Mouse (Mus musculus): ENCODE data around the gene Zan. TPM values are rescaled to one million over a fixed set of nuclear protein-coding genes. Genes with fewer than 3 reads are reported as not detected.

The Zan gene
- polyA plus RNA-seq, 1 experiment from 2014 or later, result 0.15 TPM

DNA sequence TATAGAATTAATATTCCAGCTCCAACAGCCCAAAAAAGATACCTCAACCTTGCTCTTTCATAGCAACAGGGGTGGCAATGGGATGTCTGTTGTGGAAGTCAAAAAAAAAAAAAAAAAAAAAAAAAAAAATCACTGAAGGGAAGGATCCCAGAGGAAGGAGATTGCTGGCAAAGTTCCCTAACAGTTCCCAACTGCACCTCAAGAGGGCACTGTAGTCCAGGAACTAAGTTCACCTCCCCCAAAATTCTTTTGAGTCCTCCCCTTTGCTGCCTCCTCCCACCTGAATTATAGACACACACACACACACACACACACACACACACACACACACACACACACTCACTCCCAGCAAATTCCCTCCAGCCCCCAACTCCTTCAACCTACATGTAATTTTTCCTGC, 4.3 kb upstream of the Zan start:
- no peak for ATAC-seq
- no peak overlapping the region for H3K9ac ChIP-seq (replicated peaks; ENCODE audit: low read depth, low read length)
- peaks cover 9% of the 10 kb centered on the region for H3K4me1 ChIP-seq (replicated peaks; ENCODE audit: control insufficient read depth, insufficient read depth, low read length)
- H3K36me3 ChIP-seq (ENCODE audit: control insufficient read depth, insufficient read depth), result no peaks in the 10 kb centered on the region
- no peak overlapping the region for H3K27ac ChIP-seq (ENCODE audit: low read length)
- peaks cover 11% of the 10 kb centered on the region for H3K27me3 ChIP-seq (replicated peaks; ENCODE audit: control insufficient read depth, insufficient read depth, low read length)
- no peaks in the 10 kb centered on the region for H3K9me3 ChIP-seq (ENCODE audit: control insufficient read depth, low read length)
- no peak overlapping the region for H3K4me3 ChIP-seq (replicated peaks; ENCODE audit: low read length)
- H3K4me2 ChIP-seq (ENCODE audit: low read length), result no peak overlapping the region

DNA sequence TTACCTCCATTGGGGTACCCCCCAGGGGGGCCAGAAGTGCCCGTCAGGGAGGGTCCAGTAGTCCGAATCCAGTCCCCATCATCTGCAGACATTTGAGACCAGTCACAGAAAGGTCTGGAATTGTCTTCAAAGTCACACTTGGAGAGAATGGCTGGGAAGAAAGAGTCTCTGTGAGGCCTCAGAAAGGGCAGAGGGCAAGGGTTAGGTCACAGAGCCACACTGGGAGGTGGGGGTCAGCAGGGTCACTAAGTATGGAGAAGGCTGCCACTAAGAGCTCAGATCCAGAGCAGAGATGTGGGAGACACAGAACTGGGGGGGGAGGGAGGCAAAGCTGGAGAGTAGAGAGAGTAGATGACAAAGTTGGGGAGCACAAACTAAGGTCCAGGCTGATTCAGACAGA, 2.5 kb downstream of the Zan start:
- no peaks in the 10 kb centered on the region for H3K27me3 ChIP-seq (replicated peaks; ENCODE audit: control insufficient read depth, insufficient read depth, low read length)
- no peaks in the 10 kb centered on the region for H3K4me1 ChIP-seq (replicated peaks; ENCODE audit: control insufficient read depth, insufficient read depth, low read length)
- no peaks in the 10 kb centered on the region for H3K36me3 ChIP-seq (ENCODE audit: control insufficient read depth, insufficient read depth)
- H3K9me3 ChIP-seq (ENCODE audit: control insufficient read depth, low read length), result no peaks in the 10 kb centered on the region
- no peak overlapping the region for H3K9ac ChIP-seq (replicated peaks; ENCODE audit: low read depth, low read length)
- WGBS, result 29% methylated on average over 2 of the region's 2 CpGs
- H3K4me2 ChIP-seq (ENCODE audit: low read length), result no peak overlapping the region
- ATAC-seq, result no peak
- no peak overlapping the region for H3K4me3 ChIP-seq (replicated peaks; ENCODE audit: low read length)
- H3K27ac ChIP-seq (ENCODE audit: low read length), result no peak overlapping the region

DNA sequence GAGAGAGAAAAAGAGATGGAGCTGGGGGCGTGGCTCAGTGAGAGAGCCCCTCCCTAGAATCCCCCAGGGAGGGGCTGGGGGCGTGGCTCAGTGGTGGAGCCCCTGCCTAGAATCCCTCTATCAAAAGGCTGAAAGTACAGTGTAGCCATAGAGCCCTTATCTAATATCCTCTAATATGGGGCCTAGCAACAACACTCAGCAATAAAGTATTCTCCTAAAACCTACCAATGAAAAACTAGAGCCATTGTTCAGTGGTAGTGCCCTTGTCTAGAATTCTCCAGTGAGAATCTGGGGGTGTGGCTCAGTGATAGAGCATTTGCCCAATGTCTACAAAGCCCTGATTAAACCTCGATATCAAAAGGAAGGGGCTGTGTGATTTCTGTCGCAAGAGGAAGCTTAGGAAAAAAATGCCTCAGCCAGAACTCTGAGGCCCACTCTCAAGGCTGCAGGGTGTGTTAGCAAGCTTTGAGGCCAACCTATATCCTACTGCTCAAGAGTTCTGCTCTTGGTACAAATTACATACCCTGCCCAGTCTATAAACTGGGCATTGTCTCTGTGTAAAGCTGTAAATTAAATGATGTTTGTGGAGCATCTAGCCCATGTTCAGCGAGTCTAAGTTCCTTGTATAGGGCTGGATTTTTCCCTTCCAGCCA, 4.5 kb downstream of the Zan start:
- no peak for ATAC-seq

DNA sequence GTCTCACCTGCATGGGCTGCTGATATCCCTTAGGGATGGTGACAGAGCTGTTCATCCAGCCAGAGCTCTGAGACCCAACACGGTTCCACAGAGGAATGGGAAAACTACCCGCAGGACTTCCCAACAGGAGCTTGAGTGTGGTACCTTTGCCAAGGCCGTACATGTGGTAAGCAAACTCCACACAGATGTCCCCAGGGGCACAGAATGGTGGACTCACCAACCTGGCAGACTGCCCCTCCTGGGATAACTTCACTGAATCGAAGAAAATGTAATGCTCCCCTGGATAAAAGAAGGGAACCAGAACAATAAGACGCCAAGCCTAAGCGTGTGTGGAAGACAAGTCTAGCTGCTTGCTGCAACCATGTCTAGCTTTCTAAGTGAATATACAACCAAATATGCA, 9.9 kb downstream of the Zan start:
- H3K9ac ChIP-seq (replicated peaks; ENCODE audit: low read depth, low read length), result no peak overlapping the region
- H3K4me2 ChIP-seq (ENCODE audit: low read length), result no peak overlapping the region
- no peaks in the 10 kb centered on the region for H3K4me1 ChIP-seq (replicated peaks; ENCODE audit: control insufficient read depth, insufficient read depth, low read length)
- H3K9me3 ChIP-seq (ENCODE audit: control insufficient read depth, low read length), result no peaks in the 10 kb centered on the region
- ATAC-seq, result no peak
- H3K4me3 ChIP-seq (replicated peaks; ENCODE audit: low read length), result no peak overlapping the region
- no peak overlapping the region for H3K27ac ChIP-seq (ENCODE audit: low read length)
- H3K36me3 ChIP-seq (ENCODE audit: control insufficient read depth, insufficient read depth), result no peaks in the 10 kb centered on the region
- no peaks in the 10 kb centered on the region for H3K27me3 ChIP-seq (replicated peaks; ENCODE audit: control insufficient read depth, insufficient read depth, low read length)
- WGBS, result 93% methylated on average over 6 of the region's 6 CpGs

More for the DNA sequence above, 4.5 kb downstream of the Zan start:
- no peak overlapping the region for H3K9ac ChIP-seq (replicated peaks; ENCODE audit: low read depth, low read length)
- no peaks in the 10 kb centered on the region for H3K9me3 ChIP-seq (ENCODE audit: control insufficient read depth, low read length)
- no peaks in the 10 kb centered on the region for H3K27me3 ChIP-seq (replicated peaks; ENCODE audit: control insufficient read depth, insufficient read depth, low read length)
- H3K27ac ChIP-seq (ENCODE audit: low read length), result no peak overlapping the region
- no peaks in the 10 kb centered on the region for H3K36me3 ChIP-seq (ENCODE audit: control insufficient read depth, insufficient read depth)
- no peaks in the 10 kb centered on the region for H3K4me1 ChIP-seq (replicated peaks; ENCODE audit: control insufficient read depth, insufficient read depth, low read length)
- 61% methylated on average over 5 of the region's 5 CpGs for WGBS
- H3K4me2 ChIP-seq (ENCODE audit: low read length), result no peak overlapping the region
- H3K4me3 ChIP-seq (replicated peaks; ENCODE audit: low read length), result no peak overlapping the region

DNA sequence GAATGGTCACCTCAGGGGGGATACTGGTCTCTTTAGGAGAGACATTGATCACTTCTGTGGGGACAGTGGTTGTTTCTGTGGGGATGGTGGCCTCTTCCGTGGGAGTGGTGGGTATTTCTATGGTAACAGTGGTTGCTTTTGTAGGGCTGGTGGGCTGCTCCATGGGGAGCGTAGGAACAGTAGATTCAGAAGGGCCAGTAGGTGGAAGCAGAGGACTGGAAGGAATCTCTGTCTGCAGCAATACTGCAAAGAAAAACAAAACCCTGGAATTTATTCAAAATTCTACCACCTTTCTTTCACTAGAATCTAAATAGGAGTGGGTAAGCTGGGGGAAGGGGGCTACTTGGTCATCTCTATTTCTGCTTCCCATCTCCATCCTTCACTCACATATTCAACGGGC, 11.8 kb downstream of the Zan start:
- Histone ChIP-seq H3K27ac (ENCODE audit: low read length) (no peak overlapping the region), H3K36me3 (ENCODE audit: control insufficient read depth, insufficient read depth) (no peaks in the 10 kb centered on the region), H3K27me3 (replicated peaks; ENCODE audit: control insufficient read depth, insufficient read depth, low read length) (no peaks in the 10 kb centered on the region), H3K4me3 (replicated peaks; ENCODE audit: low read length) (no peak overlapping the region), H3K9ac (replicated peaks; ENCODE audit: low read depth, low read length) (no peak overlapping the region), H3K9me3 (ENCODE audit: control insufficient read depth, low read length) (no peaks in the 10 kb centered on the region), H3K4me2 (ENCODE audit: low read length) (no peak overlapping the region), H3K4me1 (replicated peaks; ENCODE audit: control insufficient read depth, insufficient read depth, low read length) (no peaks in the 10 kb centered on the region)
- no peak for ATAC-seq
- 47% methylated on average over 3 of the region's 3 CpGs for WGBS

DNA sequence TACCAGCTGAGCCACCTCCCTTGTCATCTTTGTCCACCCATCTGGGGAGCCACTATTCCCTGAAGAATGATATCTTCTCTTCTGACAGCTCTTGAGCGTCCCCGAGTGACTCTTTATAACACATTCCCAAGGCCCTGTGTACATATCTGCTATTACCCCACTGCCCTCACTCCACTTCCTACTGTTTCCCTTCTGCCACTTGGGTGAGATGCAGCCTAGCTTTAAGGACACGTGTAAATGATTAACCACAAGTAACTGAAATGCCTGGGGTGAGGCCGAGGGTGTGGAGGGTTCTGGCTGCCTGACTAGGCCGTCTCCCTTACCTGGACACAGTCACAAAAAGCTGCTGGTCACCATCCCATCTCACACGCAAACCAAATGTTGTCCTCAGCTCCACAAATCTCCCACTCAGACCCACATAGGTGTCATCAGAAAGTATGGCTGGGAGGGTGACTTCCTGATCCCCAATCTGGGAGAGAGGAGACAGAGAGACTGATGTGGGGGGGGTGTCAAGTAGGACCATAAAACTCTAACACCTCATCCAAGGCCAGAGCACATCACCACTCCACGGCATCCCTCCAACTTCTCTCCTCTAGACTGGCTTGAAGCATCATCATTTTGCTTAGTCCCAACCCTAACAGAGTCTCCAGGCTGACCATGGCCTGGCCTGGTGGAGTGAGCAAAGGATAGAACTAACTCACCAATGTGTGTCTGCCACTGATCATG, 20.8 kb downstream of the Zan start:
- Histone ChIP-seq H3K27ac (ENCODE audit: low read length) (no peak overlapping the region), H3K4me1 (replicated peaks; ENCODE audit: control insufficient read depth, insufficient read depth, low read length) (no peaks in the 10 kb centered on the region), H3K4me3 (replicated peaks; ENCODE audit: low read length) (no peak overlapping the region), H3K4me2 (ENCODE audit: low read length) (no peak overlapping the region), H3K27me3 (replicated peaks; ENCODE audit: control insufficient read depth, insufficient read depth, low read length) (no peaks in the 10 kb centered on the region), H3K9ac (replicated peaks; ENCODE audit: low read depth, low read length) (no peak overlapping the region), H3K36me3 (ENCODE audit: control insufficient read depth, insufficient read depth) (no peaks in the 10 kb centered on the region), H3K9me3 (ENCODE audit: control insufficient read depth, low read length) (no peaks in the 10 kb centered on the region)
- 78% methylated on average over 7 of the region's 7 CpGs for WGBS
- no peak for ATAC-seq

DNA sequence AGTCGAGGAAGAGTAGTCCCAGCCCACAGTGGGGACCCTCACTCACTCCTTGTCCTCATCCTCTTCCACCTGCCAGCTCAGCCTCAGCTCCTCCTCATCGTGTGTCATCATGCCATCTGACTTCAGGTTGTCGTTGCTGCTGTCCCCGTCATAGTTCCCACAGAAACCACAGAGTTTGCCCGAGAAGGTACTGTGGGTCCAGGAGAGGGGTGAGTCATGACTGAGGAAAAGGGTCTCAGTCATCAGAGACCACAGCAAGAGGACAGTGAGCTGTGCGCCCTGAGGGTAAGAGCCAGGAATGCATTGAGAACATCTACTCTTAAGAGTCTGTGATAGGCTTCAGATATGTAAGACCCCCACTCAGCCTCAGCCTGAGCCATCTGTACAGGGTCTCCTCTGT, 21.7 kb downstream of the Zan start:
- Histone ChIP-seq H3K36me3 (ENCODE audit: control insufficient read depth, insufficient read depth) (no peaks in the 10 kb centered on the region), H3K4me3 (replicated peaks; ENCODE audit: low read length) (no peak overlapping the region), H3K4me1 (replicated peaks; ENCODE audit: control insufficient read depth, insufficient read depth, low read length) (no peaks in the 10 kb centered on the region), H3K27ac (ENCODE audit: low read length) (no peak overlapping the region), H3K4me2 (ENCODE audit: low read length) (no peak overlapping the region), H3K27me3 (replicated peaks; ENCODE audit: control insufficient read depth, insufficient read depth, low read length) (no peaks in the 10 kb centered on the region), H3K9ac (replicated peaks; ENCODE audit: low read depth, low read length) (no peak overlapping the region), H3K9me3 (ENCODE audit: control insufficient read depth, low read length) (no peaks in the 10 kb centered on the region)
- 86% methylated on average over 6 of the region's 6 CpGs for WGBS
- no peak for ATAC-seq

DNA sequence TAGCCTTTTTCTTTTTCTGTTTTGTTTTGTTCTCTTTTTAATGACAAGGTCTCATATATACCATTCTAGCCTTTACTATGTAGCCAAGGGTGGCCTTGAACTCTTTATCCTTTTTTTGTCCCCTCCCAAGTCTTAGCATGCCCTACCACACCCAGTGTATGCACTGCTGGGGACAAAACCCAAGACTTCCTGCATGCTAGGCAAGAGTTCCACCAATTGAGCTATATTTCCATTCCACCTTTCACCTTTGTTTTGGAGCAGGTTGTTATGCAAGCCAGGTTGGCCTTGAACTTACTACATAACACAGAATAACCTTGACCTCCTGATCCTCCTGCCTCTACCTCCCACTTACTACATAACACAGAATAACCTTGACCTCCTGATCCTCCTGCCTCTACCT, 31.3 kb downstream of the Zan start:
- Histone ChIP-seq H3K9me3 (ENCODE audit: control insufficient read depth, low read length) (no peaks in the 10 kb centered on the region), H3K4me1 (replicated peaks; ENCODE audit: control insufficient read depth, insufficient read depth, low read length) (no peaks in the 10 kb centered on the region), H3K27ac (ENCODE audit: low read length) (no peak overlapping the region), H3K4me2 (ENCODE audit: low read length) (no peak overlapping the region), H3K9ac (replicated peaks; ENCODE audit: low read depth, low read length) (no peak overlapping the region), H3K36me3 (ENCODE audit: control insufficient read depth, insufficient read depth) (no peaks in the 10 kb centered on the region), H3K4me3 (replicated peaks; ENCODE audit: low read length) (no peak overlapping the region), H3K27me3 (replicated peaks; ENCODE audit: control insufficient read depth, insufficient read depth, low read length) (no peaks in the 10 kb centered on the region)
- ATAC-seq, result no peak

DNA sequence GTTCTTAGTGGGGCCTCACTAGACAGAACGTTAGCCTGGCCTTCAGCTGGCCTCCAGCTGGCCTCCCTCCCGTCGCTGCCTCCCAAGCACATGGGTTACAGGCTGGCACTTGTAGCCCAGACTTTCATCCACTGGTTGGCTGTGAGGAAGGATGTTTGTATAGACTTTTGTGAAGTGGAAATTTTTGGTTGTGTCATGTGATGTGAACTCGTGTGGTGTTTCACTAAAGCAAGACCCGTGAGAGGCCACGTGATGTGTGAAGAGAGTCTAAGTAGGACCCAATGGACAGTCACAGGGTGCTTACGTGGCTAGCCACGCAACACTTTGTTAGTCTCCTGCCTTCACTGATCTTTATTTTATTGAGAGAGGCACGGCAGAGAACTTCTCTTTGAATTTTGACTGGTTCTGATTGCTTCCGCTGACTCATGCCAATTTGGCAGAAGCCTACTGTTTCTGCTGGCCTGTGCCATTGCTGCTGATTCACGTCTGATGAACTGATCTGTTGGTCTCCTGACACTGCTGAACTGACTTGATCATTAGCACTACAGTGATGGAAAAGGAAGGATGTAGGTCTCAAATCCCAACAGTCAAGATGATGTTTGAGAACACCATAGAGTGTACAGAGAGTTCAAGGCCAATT, 36.5 kb downstream of the Zan start:
- Histone ChIP-seq H3K4me3 (replicated peaks; ENCODE audit: low read length) (no peak overlapping the region), H3K9me3 (ENCODE audit: control insufficient read depth, low read length) (no peaks in the 10 kb centered on the region), H3K36me3 (ENCODE audit: control insufficient read depth, insufficient read depth) (no peaks in the 10 kb centered on the region), H3K9ac (replicated peaks; ENCODE audit: low read depth, low read length) (no peak overlapping the region), H3K27me3 (replicated peaks; ENCODE audit: control insufficient read depth, insufficient read depth, low read length) (no peaks in the 10 kb centered on the region), H3K4me1 (replicated peaks; ENCODE audit: control insufficient read depth, insufficient read depth, low read length) (no peaks in the 10 kb centered on the region), H3K27ac (ENCODE audit: low read length) (no peak overlapping the region), H3K4me2 (ENCODE audit: low read length) (no peak overlapping the region)
- no peak for ATAC-seq
- 74% methylated on average over 11 of the region's 11 CpGs for WGBS
